Mouse (Mus musculus): ENCODE results near the gene Atp9a. TPM values are rescaled to one million over a fixed set of nuclear protein-coding genes. Genes with fewer than 3 reads are reported as not detected.

Gene Atp9a
- total RNA-seq, 2 experiments from 2014 or later, result 0.62 to 0.82 TPM

- no peak for ATAC-seq (replicated peaks; ENCODE audit: poor library complexity, severe bottlenecking)
These were observed 87.7 kb downstream of the Atp9a start for GRCm38 (mm10) chr2:168654482-168654881.

GRCm38 (mm10) chr2:168651757-168652156 lies 90.5 kb downstream of the Atp9a start:
- peak; percentile 28 for ATAC-seq (replicated peaks; ENCODE audit: poor library complexity, severe bottlenecking)

GRCm38 (mm10) chr2:168648171-168648570 lies 94.0 kb downstream of the Atp9a start:
- no peak for ATAC-seq (replicated peaks; ENCODE audit: poor library complexity, severe bottlenecking)

- no peak for ATAC-seq (replicated peaks; ENCODE audit: poor library complexity, severe bottlenecking)
These were observed 97.4 kb downstream of the Atp9a start for GRCm38 (mm10) chr2:168644855-168645254.

GRCm38 (mm10) chr2:168643524-168644177 lies 98.6 kb downstream of the Atp9a start:
- no peak for ATAC-seq (replicated peaks; ENCODE audit: poor library complexity, severe bottlenecking)

- no peak for ATAC-seq (replicated peaks; ENCODE audit: poor library complexity, severe bottlenecking)
These were observed 100.0 kb downstream of the Atp9a start for GRCm38 (mm10) chr2:168642187-168642586.

- no peak for ATAC-seq (replicated peaks; ENCODE audit: poor library complexity, severe bottlenecking)
These were observed 101.7 kb downstream of the Atp9a start for GRCm38 (mm10) chr2:168640460-168640859.

- ATAC-seq (replicated peaks; ENCODE audit: poor library complexity, severe bottlenecking), result no peak
These were observed 107.3 kb downstream of the Atp9a start for GRCm38 (mm10) chr2:168634881-168635280.

GRCm38 (mm10) chr2:168633301-168633816 lies 108.8 kb downstream of the Atp9a start:
- no peak for ATAC-seq (replicated peaks; ENCODE audit: poor library complexity, severe bottlenecking)

- no peak for ATAC-seq (replicated peaks; ENCODE audit: poor library complexity, severe bottlenecking)
These were observed 109.7 kb downstream of the Atp9a start for GRCm38 (mm10) chr2:168632543-168632942.

- peak; percentile 79 for ATAC-seq (replicated peaks; ENCODE audit: poor library complexity, severe bottlenecking)
These were observed 113.4 kb downstream of the Atp9a start for GRCm38 (mm10) chr2:168628787-168629186.

- ATAC-seq (replicated peaks; ENCODE audit: poor library complexity, severe bottlenecking), result no peak
These were observed 114.1 kb downstream of the Atp9a start for GRCm38 (mm10) chr2:168627829-168628770.

GRCm38 (mm10) chr2:168626385-168626784 lies 115.8 kb downstream of the Atp9a start:
- no peak for ATAC-seq (replicated peaks; ENCODE audit: poor library complexity, severe bottlenecking)

GRCm38 (mm10) chr2:168625091-168625490 lies 117.1 kb downstream of the Atp9a start:
- peak; percentile 68 for ATAC-seq (replicated peaks; ENCODE audit: poor library complexity, severe bottlenecking)

- ATAC-seq (replicated peaks; ENCODE audit: poor library complexity, severe bottlenecking), result no peak
These were observed 121.0 kb downstream of the Atp9a start for GRCm38 (mm10) chr2:168621111-168621802.

GRCm38 (mm10) chr2:168618205-168618717 lies 123.9 kb downstream of the Atp9a start:
- no peak for ATAC-seq (replicated peaks; ENCODE audit: poor library complexity, severe bottlenecking)

GRCm38 (mm10) chr2:168615160-168615559 lies 127.0 kb downstream of the Atp9a start:
- ATAC-seq (replicated peaks; ENCODE audit: poor library complexity, severe bottlenecking), result no peak

- no peak for ATAC-seq (replicated peaks; ENCODE audit: poor library complexity, severe bottlenecking)
These were observed 127.9 kb downstream of the Atp9a start for GRCm38 (mm10) chr2:168614170-168614872.

- ATAC-seq (replicated peaks; ENCODE audit: poor library complexity, severe bottlenecking), result no peak
These were observed 128.9 kb downstream of the Atp9a start for GRCm38 (mm10) chr2:168613092-168613880.
